Mouse (Mus musculus): ENCODE data around the gene Tor1aip2. TPM values are rescaled to one million over a fixed set of nuclear protein-coding genes. Genes with fewer than 3 reads are reported as not detected.

Gene Tor1aip2
- polyA plus RNA-seq (2017; shearing (Covaris generic)), result 77.7 TPM

GRCm38 (mm10) chr1:156035269-156035929 lies at the start of gene Tor1aip2:
TSS of gene Tor1aip2 (plus strand) at chr1:156035403.

GRCm38 (mm10) chr1:156035930-156036737 lies 931 bp downstream of the Tor1aip2 start, which contains the start of gene Tor1aip1:
TSS of gene Tor1aip1 (minus strand) at chr1:156036480.

Other genes starting within 250 kb of the Tor1aip2 start
- 28.1 TPM for gene Qsox1, start 222.5 kb upstream of the Tor1aip2 start, polyA plus RNA-seq (2017; shearing (Covaris generic))
- 47.8 TPM for gene Cep350, start 62.1 kb upstream of the Tor1aip2 start, polyA plus RNA-seq (2017; shearing (Covaris generic))
- 112 TPM for gene Tor1aip1, start 1.1 kb downstream of the Tor1aip2 start, polyA plus RNA-seq (2017; shearing (Covaris generic))
- gene Fam163a, start 169.6 kb downstream of the Tor1aip2 start, polyA plus RNA-seq (2017; shearing (Covaris generic)), result not detected